Mouse (Mus musculus): ENCODE data around the gene Cfap43. TPM values are rescaled to one million over a fixed set of nuclear protein-coding genes. Genes with fewer than 3 reads are reported as not detected.

Cfap43 gene
- polyA plus RNA-seq, 1 experiment from 2014 or later, result 0.15 TPM

- Histone ChIP-seq H3K27ac (ENCODE audit: low read length) (no peak overlapping the region), H3K4me1 (ENCODE audit: control insufficient read depth, insufficient read depth, low read length) (no peaks in the 10 kb centered on the region), H3K4me2 (ENCODE audit: low read depth, low read length) (no peak overlapping the region), H3K27me3 (replicated peaks; ENCODE audit: control insufficient read depth, insufficient read depth, low read length) (no peaks in the 10 kb centered on the region), H3K9me3 (ENCODE audit: control insufficient read depth, low read length) (no peaks in the 10 kb centered on the region), H3K36me3 (ENCODE audit: control insufficient read depth, insufficient read depth, low read length) (no peaks in the 10 kb centered on the region), H3K9ac (ENCODE audit: low read depth, low read length) (no peak overlapping the region), H3K4me3 (ENCODE audit: low read length) (no peak overlapping the region)
- 90% methylated on average over 8 of the region's 8 CpGs for WGBS
- ATAC-seq, result no peak
Measured at GRCm38 (mm10) chr19:47705772-47706309, 213.2 kb downstream of the Cfap43 start.

DNA sequence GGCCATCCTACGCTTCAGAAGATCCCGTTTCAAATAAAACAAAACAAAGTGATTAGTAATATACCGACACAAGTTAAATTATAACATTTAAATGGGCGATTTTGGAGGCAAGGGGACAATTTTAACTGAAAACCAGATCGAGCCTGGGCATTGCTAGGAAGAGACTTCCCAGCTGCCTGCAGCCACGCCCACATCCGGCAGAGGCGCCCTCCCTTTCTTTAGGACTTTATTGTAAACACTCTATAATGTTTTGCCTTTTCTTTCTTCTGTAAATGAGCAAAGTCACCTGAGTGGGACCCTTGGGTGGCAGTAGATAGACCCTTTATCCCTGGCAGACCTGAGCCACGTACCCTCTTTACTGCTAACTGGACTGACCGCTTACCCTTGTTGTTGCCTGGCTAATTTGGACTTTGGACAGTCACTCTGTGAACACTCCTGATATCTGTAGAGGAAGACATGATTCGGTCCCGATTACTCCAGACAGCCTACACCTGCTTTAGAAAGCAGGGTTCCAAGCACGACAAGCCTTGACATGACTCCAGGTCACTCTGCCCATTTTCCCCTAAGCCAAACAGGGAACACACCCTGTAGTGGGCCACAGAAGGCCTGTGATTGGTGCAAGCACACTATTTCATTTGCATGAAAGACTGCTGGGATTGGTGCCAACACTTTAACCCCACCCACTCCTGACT is 213.9 kb downstream of the Cfap43 start:
- Histone ChIP-seq H3K4me1 (ENCODE audit: control insufficient read depth, insufficient read depth, low read length) (no peaks in the 10 kb centered on the region), H3K9me3 (ENCODE audit: control insufficient read depth, low read length) (no peaks in the 10 kb centered on the region), H3K27me3 (replicated peaks; ENCODE audit: control insufficient read depth, insufficient read depth, low read length) (no peaks in the 10 kb centered on the region), H3K27ac (ENCODE audit: low read length) (no peak overlapping the region), H3K9ac (ENCODE audit: low read depth, low read length) (no peak overlapping the region), H3K4me2 (ENCODE audit: low read depth, low read length) (peak overlapping the region; percentile 24), H3K36me3 (ENCODE audit: control insufficient read depth, insufficient read depth, low read length) (no peaks in the 10 kb centered on the region), H3K4me3 (ENCODE audit: low read length) (peak overlapping the region; percentile 20; the same call in 1 of the 2 replicates)
- peak; percentile 92 for ATAC-seq
- 54% methylated on average over 13 of the region's 13 CpGs for WGBS

DNA sequence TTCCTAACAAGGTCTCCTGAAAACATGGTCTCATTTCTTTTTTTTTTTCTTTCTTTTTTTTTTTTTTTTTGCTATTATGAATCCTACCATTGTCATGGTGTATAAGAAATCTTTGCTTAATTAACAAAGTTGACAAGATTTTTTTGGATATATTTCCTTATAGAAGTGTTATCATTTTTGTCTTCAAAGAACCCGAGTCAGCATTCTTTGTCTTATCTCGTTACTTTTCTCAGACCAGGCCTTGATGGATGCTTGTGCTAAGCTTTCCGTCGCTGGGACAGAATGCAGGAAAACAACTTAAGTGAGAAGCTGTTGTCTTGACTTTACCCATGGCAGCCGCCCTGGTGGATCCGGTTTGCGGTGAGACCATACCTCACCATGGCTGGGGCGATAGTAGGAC is 218.6 kb downstream of the Cfap43 start:
- H3K4me3 ChIP-seq (ENCODE audit: low read length), result no peak overlapping the region
- no peaks in the 10 kb centered on the region for H3K27me3 ChIP-seq (replicated peaks; ENCODE audit: control insufficient read depth, insufficient read depth, low read length)
- 83% methylated on average over 8 of the region's 8 CpGs for WGBS
- H3K9ac ChIP-seq (ENCODE audit: low read depth, low read length), result no peak overlapping the region
- 0 out of 2 replicates have a peak, but pooled peaks cover 4% of the 10 kb centered on the region for H3K4me1 ChIP-seq (ENCODE audit: control insufficient read depth, insufficient read depth, low read length)
- no peak overlapping the region for H3K27ac ChIP-seq (ENCODE audit: low read length)
- H3K9me3 ChIP-seq (ENCODE audit: control insufficient read depth, low read length), result no peaks in the 10 kb centered on the region
- ATAC-seq, result no peak
- H3K36me3 ChIP-seq (ENCODE audit: control insufficient read depth, insufficient read depth, low read length), result no peaks in the 10 kb centered on the region
- no peak overlapping the region for H3K4me2 ChIP-seq (ENCODE audit: low read depth, low read length)

GRCm38 (mm10) chr19:47699743-47700142 is 219.3 kb downstream of the Cfap43 start:
- H3K36me3 ChIP-seq (ENCODE audit: control insufficient read depth, insufficient read depth, low read length), result no peaks in the 10 kb centered on the region
- no peaks in the 10 kb centered on the region for H3K9me3 ChIP-seq (ENCODE audit: control insufficient read depth, low read length)
- 35% methylated on average over 9 of the region's 9 CpGs for whole genome bisulfite sequencing
- H3K9ac ChIP-seq (ENCODE audit: low read depth, low read length), result no peak overlapping the region
- no peaks in the 10 kb centered on the region for H3K27me3 ChIP-seq (replicated peaks; ENCODE audit: control insufficient read depth, insufficient read depth, low read length)
- H3K27ac ChIP-seq (ENCODE audit: low read length), result no peak overlapping the region
- H3K4me1 ChIP-seq (ENCODE audit: control insufficient read depth, insufficient read depth, low read length), result 0 out of 2 replicates have a peak, but pooled peaks cover 4% of the 10 kb centered on the region
- no peak overlapping the region for H3K4me3 ChIP-seq (ENCODE audit: low read length)
- H3K4me2 ChIP-seq (ENCODE audit: low read depth, low read length), result no peak overlapping the region
- ATAC-seq, result 0 out of 2 replicates have a peak, but pooled peaks have one; percentile 42

- H3K4me3 ChIP-seq (ENCODE audit: low read length), result no peak overlapping the region
- no peak overlapping the region for H3K27ac ChIP-seq (ENCODE audit: low read length)
- H3K36me3 ChIP-seq (ENCODE audit: control insufficient read depth, insufficient read depth, low read length), result no peaks in the 10 kb centered on the region
- H3K4me1 ChIP-seq (ENCODE audit: control insufficient read depth, insufficient read depth, low read length), result 0 out of 2 replicates have a peak, but pooled peaks cover 4% of the 10 kb centered on the region
- no peak for ATAC-seq
- no peak overlapping the region for H3K9ac ChIP-seq (ENCODE audit: low read depth, low read length)
- no peak overlapping the region for H3K4me2 ChIP-seq (ENCODE audit: low read depth, low read length)
- 64% methylated on average over 9 of the region's 9 CpGs for WGBS
- H3K27me3 ChIP-seq (replicated peaks; ENCODE audit: control insufficient read depth, insufficient read depth, low read length), result no peaks in the 10 kb centered on the region
- H3K9me3 ChIP-seq (ENCODE audit: control insufficient read depth, low read length), result no peaks in the 10 kb centered on the region
Measured at GRCm38 (mm10) chr19:47698266-47698665, 220.8 kb downstream of the Cfap43 start.

DNA sequence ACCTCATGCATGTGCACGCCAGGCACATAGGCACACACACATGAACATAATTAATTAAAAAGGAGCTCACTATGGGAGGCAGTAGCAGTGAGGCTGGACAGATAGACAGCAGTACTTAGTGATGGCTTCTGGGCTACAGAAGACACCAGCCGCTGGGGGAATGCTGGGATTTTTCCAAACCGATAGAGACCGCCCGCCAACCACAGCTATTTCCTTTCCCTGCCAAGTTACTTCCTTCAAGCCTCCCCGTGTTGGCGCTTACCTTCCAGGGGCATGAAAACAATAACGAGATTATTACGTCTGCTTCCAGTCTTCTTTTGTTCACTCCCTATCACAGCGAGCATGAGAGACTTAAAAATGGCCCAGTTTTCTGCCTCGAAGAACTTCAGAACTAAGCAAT is 222.0 kb downstream of the Cfap43 start:
- no peak overlapping the region for H3K4me2 ChIP-seq (ENCODE audit: low read depth, low read length)
- ATAC-seq, result no peak
- no peaks in the 10 kb centered on the region for H3K9me3 ChIP-seq (ENCODE audit: control insufficient read depth, low read length)
- H3K27ac ChIP-seq (ENCODE audit: low read length), result no peak overlapping the region
- 91% methylated on average over 11 of the region's 11 CpGs for WGBS
- no peak overlapping the region for H3K4me3 ChIP-seq (ENCODE audit: low read length)
- no peaks in the 10 kb centered on the region for H3K36me3 ChIP-seq (ENCODE audit: control insufficient read depth, insufficient read depth, low read length)
- no peak overlapping the region for H3K9ac ChIP-seq (ENCODE audit: low read depth, low read length)
- H3K4me1 ChIP-seq (ENCODE audit: control insufficient read depth, insufficient read depth, low read length), result 0 out of 2 replicates have a peak, but pooled peaks cover 4% of the 10 kb centered on the region
- H3K27me3 ChIP-seq (replicated peaks; ENCODE audit: control insufficient read depth, insufficient read depth, low read length), result no peaks in the 10 kb centered on the region

GRCm38 (mm10) chr19:47696411-47696810 is 222.7 kb downstream of the Cfap43 start:
- no peak overlapping the region for H3K4me2 ChIP-seq (ENCODE audit: low read depth, low read length)
- 93% methylated on average over 8 of the region's 8 CpGs for WGBS
- no peak overlapping the region for H3K9ac ChIP-seq (ENCODE audit: low read depth, low read length)
- no peak overlapping the region for H3K4me3 ChIP-seq (ENCODE audit: low read length)
- H3K27ac ChIP-seq (ENCODE audit: low read length), result no peak overlapping the region
- 0 out of 2 replicates have a peak, but pooled peaks cover 4% of the 10 kb centered on the region for H3K4me1 ChIP-seq (ENCODE audit: control insufficient read depth, insufficient read depth, low read length)
- H3K36me3 ChIP-seq (ENCODE audit: control insufficient read depth, insufficient read depth, low read length), result no peaks in the 10 kb centered on the region
- no peak for ATAC-seq
- no peaks in the 10 kb centered on the region for H3K27me3 ChIP-seq (replicated peaks; ENCODE audit: control insufficient read depth, insufficient read depth, low read length)
- no peaks in the 10 kb centered on the region for H3K9me3 ChIP-seq (ENCODE audit: control insufficient read depth, low read length)

- ATAC-seq, result no peak
- no peaks in the 10 kb centered on the region for H3K36me3 ChIP-seq (ENCODE audit: control insufficient read depth, insufficient read depth, low read length)
- no peak overlapping the region for H3K27ac ChIP-seq (ENCODE audit: low read length)
- WGBS, result 90% methylated on average over 6 of the region's 6 CpGs
- no peak overlapping the region for H3K4me3 ChIP-seq (ENCODE audit: low read length)
- 0 out of 2 replicates have a peak, but pooled peaks cover 4% of the 10 kb centered on the region for H3K4me1 ChIP-seq (ENCODE audit: control insufficient read depth, insufficient read depth, low read length)
- no peak overlapping the region for H3K4me2 ChIP-seq (ENCODE audit: low read depth, low read length)
- H3K9ac ChIP-seq (ENCODE audit: low read depth, low read length), result no peak overlapping the region
- H3K9me3 ChIP-seq (ENCODE audit: control insufficient read depth, low read length), result no peaks in the 10 kb centered on the region
- no peaks in the 10 kb centered on the region for H3K27me3 ChIP-seq (replicated peaks; ENCODE audit: control insufficient read depth, insufficient read depth, low read length)
Measured at GRCm38 (mm10) chr19:47695725-47696124, 223.4 kb downstream of the Cfap43 start.

GRCm38 (mm10) chr19:47691994-47692393 is 227.1 kb downstream of the Cfap43 start, which contains the start of gene Col17a1:
Gene Col17a1 (minus strand): TSS chr19:47692094.
- ATAC-seq, result no peak
- Histone ChIP-seq H3K27me3 (replicated peaks; ENCODE audit: control insufficient read depth, insufficient read depth, low read length) (no peaks in the 10 kb centered on the region), H3K36me3 (ENCODE audit: control insufficient read depth, insufficient read depth, low read length) (no peaks in the 10 kb centered on the region), H3K4me1 (ENCODE audit: control insufficient read depth, insufficient read depth, low read length) (no peaks in the 10 kb centered on the region), H3K27ac (ENCODE audit: low read length) (no peak within 1 kb of the TSS), H3K9ac (ENCODE audit: low read depth, low read length) (no peak within 1 kb of the TSS), H3K4me2 (ENCODE audit: low read depth, low read length) (no peak within 1 kb of the TSS), H3K4me3 (ENCODE audit: low read length) (no peak within 1 kb of the TSS), H3K9me3 (ENCODE audit: control insufficient read depth, low read length) (no peaks in the 10 kb centered on the region)
- WGBS, result 65% methylated on average over 6 of the region's 6 CpGs
